Mouse (Mus musculus): ENCODE measurements around the gene Cgn.

Gene Cgn

DNA sequence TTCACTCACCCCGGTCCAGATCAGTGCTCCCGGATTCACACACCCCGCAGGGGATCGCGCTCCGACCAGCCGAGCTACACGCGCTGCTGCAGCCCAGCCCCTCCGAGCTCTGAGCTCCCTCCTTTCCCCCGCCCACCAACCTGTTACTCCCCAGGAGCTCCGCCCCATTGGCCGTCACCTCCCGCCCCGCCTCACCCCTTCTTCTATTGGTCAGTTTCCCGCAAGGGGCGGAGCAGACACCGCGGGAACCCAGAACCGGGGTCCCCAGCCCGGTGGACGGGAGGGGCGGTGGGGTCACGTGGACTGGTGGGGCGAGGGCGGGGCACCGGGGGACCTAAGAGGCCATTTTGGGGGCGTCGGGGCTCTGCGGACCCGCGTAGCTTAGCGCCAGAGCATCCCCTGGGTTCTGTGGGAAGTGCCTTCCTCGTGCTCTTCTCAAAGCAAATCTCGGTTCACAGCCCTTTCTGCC lies at the start of gene Cgn:
Gene Cgn, minus strand, starts transcription at position 126 of the 469 bp plus-strand sequence.
- DNase-seq: peak; percentile 96 to 98

DNA sequence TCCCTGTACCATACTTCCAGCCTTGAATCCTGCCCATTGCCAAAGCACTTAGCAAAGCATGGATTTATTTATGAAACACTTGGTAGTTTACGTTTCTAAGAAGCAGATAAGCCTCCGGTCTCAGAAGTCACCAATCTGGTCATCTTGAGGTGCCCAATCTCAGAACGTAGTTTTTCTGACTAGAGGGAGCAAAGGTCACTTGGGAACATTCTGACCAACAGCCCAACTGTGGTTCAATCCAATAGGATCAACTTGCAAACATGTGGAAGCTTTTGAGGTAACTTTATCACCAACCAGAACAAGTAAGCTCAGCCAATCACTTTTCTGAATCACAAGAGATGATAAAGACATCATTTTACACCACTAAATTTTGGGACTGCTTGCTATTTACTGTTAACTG lies 49.1 kb upstream of the Cgn start:
- no peak for DNase-seq

DNA sequence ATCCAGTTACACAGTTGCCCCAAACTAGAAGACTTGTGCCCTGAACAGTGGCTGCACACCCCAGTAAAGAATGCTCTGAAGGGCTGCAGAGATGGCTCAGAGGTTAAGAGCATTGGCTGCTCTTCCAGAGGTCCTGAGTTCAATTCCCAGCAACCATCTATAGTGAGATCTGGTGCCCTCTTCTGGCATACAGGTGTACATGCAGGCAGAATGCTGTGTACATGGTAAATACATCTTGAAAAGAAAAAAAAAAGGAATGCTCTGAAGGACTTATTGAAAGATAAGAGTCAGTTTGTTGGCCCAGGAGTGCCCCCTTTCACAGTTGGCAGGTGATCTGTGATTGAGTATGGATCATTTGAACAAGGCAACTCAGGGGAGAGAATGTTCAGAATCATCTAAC lies 47.1 kb upstream of the Cgn start:
- no peak for DNase-seq

DNA sequence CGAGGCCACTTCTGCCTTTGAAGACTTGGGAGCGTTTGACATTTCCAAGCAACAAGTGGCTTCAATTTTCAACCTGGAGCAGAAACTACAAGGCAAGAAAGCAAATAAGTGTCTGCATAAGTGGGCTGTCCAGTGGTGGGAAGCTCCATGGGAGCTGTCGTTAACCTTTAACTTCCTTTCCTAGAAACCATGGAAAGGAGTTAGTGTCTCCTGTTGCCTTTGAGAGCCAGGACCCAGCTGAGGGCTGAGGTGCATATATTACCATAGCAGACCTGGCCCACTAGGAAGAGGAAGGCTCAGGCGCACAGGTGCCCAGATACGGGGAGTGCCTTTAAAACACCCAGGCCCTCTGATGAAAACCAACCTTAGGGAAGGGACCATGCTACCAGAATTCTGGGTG lies 46.4 kb upstream of the Cgn start:
- DNase-seq: no peak

DNA sequence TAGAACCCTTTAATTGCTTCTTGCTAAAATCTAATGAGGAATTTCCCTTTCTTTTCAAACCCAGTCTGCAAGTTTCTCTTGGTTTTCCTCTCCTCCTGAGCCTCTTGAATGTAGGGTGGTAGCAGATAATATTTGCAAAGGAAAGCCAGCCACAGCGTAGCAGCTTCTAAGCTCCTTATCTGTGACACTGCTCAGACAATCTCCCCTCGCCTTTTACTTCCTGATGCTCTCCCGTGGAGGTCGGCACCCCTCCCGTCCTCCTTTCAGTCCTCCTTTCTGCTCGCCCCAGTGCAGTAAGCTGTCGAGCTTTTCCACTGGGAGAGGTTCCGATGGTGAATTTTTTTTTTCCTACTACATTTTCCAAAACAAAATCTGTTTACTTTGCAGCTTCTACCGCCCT lies 45.8 kb upstream of the Cgn start:
- DNase-seq: no peak

DNA sequence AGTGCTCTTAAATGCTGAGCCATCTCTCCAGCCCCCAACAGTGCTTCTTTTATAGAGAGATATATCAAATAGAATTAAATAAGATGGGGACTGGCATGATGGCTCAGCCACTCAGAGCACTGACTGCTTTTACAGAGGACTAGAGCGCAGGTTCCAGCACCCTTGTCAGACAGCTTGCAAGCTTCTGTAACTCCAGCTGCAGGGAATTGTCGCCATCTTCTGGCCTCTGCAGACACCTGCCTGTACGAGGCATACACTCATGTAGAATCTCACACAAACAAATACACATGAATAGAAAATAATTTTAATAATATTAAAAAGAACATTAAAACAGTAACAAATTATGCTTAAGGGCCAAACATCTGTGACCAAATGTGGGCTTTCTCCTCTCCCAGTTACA lies 37.8 kb upstream of the Cgn start:
- DNase-seq: no peak

DNA sequence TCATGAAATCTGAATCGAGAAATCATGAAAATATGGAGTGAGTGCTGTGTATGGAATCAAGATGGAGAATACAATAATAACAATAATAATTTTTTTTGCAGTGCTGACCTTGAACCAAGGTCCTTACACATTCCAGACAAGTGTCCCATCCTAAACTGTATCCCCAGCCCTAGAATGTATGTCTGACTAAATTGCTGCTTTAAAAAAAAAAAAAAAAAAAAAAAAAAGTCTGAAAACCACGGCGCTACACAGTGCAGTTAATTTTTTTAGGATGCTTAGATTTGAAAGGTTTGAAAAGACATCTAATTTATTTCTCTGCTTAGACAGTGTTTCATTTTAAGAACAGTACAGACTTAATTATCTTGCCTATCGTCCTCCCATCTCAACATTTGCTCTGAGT lies 35.8 kb upstream of the Cgn start:
- no peak for DNase-seq

DNA sequence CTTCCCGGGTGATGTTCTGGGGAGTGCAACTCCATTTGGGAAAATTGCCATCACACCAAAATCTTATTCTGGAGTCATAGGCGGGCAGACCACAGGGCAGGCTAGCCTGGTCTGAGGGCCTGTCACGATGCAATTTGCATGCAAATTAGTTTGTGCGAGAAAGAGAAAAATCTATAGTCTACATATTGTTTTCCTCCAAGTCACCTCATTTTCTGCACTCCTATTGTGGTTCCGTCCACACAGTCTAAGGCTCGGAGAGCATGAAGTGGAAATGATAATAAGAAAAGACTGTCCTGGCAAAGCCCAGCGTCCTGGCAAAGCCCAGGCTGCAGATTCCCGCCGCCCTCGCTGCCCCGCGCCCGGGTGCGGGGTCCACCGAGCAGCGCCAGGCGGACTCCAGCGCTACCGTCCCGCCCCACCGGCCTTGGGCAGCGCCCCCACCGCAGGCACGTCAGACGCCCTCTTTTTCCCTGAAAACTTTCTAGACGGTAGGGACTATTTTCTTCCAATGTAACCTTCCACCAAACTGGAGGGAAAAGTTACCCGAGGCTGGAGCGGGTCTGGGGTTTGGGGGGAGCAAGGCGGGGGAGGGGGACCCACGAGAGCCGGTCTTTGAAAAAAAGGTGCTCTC lies 34.8 kb upstream of the Cgn start:
- peak; percentile 36 to 60 for DNase-seq

DNA sequence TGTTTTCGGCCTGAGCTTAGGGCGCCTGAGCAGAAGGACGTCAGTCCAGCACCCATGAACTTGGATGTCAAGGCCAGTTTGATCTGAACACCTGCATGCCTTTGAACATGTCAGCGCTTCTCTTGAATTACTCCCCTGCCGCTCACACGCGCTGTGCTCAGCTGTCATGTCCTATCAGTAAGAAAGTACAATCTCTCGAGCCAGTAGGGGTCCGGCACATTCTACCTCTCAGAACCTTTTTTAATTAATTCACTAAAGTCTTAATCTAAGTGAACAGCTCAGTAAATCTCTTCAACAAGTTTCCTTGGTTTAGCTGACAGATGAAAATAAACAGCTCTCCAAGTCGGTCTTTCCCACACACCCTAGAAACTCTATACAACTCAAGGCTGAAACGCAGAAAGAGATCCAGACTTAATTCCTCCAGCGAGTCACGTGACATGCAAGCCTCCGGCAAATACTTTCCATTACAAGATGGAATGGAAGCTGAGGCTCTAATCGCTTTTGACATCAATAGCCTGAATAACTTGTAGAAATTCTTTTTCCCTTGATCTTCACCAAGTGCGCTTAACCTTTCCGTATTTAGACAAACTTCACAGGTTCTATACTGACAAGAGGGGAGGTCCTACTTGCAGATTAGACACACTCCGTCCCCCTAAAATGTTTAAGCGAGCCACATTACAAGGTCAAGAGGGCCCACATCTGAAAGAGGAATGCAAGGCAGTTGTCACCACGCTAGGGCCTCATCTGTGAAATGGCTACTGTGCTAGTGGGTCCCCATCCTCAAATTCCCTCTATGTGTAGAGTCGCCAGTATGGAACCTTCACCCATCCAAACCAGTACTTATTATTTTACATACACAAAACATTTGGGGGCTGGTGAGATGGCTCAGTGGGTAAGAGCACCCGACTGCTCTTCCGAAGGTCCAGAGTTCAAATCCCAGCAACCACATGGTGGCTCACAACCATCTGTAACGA lies 33.4 kb upstream of the Cgn start:
- no peak for DNase-seq

DNA sequence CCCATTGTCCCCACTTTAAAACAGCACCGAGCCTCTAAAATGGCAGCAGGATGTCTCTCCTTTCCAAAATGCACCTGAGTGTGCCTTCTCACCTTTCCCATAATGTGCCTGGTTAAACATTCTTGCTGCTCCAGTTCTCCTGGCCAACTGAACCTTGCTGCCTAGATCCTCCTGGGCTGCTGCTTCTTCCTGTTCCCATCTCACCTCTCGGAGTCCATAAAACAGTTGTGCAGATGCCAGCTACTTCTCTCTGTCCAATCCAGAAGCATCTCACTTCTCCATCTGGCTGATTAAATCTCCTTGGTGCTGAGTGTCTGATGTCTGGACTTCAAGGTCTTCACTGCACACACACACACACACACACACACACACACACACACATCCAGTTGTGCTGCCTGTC lies 31.4 kb upstream of the Cgn start:
- DNase-seq: no peak

DNA sequence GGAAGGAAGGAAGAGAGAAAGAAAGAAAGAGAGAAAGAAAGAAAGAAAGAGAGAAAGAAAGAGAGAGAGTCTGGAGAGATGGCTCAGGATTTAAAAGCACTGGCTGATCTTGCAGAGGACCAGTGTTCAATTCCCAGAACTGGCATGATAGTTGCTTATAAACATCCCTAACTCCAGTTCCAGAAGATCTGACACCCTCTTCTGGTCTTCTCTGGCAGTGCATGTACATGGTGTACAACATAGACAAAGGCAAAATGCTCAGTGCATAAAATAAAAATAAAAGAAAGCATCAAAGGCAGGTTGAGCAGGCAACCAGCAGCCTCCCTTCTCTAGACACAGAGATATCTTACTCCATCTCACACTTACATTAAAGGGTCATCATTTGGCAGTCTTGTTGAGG lies 29.3 kb upstream of the Cgn start:
- no peak for DNase-seq

DNA sequence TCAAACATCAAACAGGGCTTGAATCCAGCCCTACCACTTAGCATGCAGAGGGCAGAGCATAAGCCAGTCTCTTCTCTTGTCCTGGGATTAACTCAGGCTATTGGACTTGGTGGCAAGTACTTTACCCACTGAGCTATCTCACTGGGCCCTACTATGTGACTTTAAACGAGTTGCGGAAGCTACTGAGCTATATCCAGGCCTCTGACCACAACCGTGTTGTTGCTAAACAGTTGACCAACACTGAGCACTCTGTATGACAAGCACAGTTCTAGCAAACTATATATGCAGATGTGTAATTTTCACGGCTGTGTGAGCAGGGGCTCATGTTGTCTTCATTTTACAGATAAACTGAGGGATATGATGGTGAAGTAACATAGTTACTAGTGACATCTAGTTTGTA lies 28.4 kb upstream of the Cgn start:
- no peak for DNase-seq

DNA sequence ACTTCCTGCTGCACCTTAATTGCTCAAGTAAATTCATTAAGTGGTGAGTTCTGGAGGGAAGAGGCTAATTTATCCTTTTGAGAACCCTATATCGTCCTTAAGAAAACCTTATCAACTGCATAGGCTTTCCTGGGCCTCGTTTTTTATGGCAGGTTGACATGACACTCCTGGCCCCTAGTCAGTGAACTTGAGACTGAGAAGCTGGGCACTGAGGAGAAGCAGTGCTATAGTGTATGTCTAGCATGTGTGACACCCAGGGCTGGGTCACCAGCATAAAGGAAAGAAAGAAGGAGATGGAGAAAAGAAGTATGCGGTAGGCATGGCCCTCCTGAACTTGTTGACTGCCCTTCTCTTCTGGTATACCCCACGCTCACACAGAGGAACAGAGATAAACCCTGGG lies 27.8 kb upstream of the Cgn start:
- no peak for DNase-seq

DNA sequence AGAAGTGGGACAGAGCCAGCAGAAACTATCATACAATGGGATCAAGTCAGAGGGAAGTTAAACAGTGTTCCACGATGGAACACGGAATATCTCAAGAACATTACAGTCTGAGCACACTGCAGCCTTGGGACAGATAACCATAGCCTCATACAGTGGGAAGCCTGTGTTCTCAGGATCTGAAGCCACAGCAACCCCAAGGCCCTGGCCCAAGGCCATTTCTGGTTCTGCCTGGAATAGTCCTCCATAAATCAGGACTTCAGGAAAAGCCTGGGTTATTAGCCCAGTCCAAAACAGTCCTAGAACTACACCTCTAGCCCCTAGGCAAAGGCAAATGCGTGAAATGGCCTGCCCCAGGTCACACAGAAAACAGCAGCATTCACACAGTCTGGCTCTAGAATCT lies 27.4 kb upstream of the Cgn start:
- no peak for DNase-seq

DNA sequence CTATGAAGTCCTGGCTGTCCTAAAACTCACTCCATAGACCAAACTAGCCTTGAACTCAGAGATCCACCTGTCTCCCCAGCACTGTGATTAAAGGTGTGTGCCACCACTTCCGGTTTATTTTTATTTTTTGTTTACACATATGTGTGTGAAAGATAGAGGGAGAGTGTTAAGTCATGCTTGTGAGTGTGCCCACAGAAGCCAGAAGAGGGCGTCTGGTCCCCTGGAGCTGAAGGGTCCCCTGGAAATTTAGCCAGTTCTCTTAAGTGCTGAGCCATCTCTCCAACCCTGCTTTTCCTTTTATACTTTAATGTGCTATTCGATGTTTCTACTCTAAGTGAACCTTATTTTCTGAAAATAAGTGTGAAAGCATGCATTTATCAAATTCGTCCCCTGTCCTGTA lies 25.3 kb upstream of the Cgn start:
- DNase-seq: peak; percentile 30 to 31

DNA sequence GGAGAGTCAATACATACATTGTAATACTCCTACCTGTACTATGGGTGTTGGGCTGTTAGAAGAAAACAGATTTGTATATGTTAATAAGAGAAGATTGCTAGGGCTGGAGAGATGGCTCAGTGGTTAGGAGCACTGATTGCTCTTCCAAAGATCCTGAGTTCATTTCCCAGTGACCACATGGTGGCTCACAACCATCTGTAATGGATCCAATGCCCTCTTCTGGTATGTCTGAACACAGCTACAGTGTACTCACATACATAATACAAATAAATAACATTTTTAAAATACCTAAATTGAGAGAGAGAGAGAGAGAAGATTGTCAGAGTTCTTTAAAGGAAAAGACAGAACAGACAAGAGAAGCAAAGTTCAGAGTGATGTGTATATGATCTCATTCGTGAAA lies 22.0 kb upstream of the Cgn start:
- DNase-seq: no peak

DNA sequence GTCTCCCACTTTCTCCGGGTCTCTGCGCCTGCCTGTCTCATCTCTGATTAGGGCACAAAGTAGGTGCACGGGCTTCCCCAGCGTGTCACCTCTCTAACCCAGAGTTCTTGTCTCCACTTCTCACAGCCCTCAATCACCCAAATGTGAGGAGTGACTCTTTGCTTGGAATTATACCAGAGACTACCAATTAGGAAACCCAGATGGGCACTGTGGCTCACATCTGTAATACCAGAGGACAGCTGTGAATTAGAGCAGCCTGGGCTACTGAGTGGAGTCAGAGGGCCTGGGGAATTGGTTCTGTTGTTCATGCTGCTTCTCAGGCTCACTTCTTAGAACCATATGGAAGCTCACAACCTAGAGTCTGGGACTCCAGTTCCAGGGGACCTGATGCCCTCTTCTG lies 18.7 kb upstream of the Cgn start:
- no peak for DNase-seq

DNA sequence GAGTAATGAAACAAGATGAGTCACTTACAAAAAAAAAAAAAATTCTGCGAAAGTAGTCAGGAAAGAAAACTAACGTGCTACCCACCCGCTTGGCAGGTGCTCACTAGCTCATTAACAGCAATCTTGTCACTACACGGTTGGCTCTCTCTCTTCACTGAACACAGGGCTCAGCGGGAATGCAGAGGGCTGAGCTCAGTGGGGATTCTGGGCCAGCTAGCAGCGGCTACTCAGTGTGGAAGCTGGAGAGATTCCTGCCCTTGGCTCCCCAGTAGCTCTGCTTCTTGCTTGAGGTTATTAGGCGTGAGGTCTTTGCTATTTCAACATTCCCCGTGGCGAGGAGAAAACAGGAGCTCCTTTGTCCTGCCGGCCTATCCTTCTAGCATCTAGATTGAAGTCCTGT lies 17.9 kb upstream of the Cgn start:
- DNase-seq: peak; percentile 28 to 30

DNA sequence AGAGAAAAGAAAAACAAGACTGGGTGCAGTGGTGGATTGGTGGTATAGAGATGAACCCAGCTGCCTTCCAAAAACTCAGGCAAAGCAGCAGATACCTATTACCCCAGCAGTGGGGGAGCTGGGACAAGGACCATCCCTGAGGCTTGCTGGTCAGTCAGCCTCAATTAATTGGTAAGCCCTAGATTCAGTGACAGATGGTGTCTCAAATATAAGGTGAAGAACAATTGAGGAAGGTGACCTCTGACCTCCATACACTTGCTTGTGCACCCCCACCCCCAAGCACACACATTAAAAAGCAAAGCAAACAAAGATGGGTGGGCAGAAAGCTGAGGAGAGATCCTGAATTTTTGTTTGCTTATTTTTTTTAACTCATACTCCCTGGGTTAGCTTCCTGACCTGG lies 9.9 kb upstream of the Cgn start:
- DNase-seq: no peak

DNA sequence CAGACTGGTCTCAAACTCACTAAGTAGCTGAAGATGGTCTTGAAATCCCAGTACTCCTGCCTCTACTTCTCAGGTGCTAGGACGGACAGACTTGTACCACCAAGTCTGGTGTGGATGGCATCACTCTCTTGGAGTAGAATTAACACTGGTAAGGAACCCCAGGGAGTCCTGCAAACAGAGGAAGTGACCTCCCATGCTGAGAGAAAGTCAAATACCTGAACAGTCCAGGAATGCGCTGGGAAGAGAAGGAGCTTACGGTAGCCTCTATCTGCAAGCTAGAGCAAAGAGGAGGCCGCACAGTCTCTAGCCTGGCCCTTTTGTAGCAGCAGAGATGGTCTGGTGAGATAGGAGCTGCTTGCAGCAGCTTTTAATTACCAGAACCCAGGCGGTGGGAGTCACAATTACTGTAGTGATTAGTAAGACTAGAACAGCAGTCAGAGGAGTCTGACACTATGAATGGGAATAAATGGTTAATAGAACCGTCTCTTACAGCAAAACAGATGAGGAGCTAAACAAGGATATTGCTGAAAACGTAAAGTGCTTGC lies 9.4 kb upstream of the Cgn start:
- no peak for DNase-seq

DNA sequence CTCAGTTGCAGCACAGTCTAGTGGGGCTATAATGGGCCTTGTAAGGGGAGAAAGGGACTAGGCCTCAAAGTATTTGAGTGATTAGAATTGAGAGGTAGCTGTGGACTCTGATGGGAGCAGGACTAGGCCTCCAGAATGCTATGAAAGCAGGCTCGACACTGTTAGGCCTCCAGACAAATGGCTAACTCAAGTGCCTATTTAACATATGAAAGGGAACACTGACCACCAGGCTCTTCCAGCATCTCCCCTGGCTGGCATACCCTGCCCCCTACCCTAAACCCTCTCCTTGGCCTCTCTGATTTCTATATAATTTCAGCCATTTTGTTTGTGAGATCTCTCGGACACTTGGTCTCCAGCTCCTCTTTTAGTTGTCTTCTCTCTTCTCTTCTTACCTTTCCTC lies 8.1 kb upstream of the Cgn start:
- DNase-seq: no peak

DNA sequence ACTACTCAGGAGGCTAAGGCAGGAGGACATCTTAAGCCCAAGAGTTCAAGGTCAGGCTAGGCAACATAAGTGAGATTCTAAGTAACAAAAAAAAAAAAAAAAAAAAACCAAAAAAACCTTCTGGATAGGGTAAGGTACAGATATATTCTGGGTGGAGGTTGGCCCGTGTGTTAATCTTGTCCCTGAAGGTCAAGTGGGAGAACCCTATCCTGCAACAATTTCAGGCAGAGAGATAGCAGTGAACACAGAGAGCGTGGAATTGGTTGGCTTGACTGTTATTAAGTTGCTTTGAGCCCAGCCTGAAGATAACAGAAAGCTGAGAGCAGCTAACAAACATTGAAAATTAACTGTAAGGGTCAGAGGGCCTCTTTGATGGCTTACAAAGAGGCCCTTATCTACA lies 7.4 kb upstream of the Cgn start:
- no peak for DNase-seq

DNA sequence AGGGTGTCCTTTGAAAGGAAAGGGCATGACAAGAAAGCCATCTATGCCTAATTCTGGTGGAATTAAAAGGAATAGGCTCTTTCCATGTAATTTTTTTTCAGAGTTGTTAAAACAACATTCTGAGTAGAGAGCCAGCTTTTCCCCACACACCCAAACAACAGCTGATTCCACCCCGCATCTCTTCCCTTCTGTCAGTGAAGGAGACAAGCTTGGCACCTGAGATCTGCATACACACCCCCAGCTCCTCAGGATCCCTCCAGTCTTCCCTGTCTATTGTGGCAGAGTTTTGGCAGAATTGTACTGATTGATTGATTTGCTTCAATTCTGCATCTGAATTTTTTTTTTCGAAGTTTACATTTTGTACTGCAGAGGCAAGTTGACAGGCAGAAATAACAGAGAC lies 6.0 kb upstream of the Cgn start:
- DNase-seq: no peak

DNA sequence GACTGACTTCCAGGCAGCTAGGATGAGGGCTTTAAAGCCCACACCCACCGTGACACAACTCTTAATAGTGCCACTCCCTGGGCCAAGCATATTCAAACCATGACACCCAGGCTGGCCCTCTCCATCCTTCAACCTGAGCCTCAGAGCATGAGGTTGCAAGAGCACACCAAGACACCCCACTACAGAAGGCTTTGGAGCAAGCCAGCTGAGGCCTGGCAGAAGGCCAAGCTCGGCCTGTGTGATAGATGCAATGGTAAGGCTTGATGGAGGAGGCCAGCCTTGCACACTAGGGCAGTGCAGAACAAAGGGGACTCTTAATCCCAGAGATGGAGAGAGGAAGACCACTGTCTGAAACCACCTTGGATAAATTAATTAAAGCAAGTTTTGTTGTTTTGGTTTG lies 3.2 kb upstream of the Cgn start:
- peak in 1 of 2 experiments; percentile 30 for DNase-seq
